Mouse (Mus musculus) kidney, adult 2 months (tissue): ENCODE measurements around the gene Dmgdh.

Experiments used
- CTCF ChIP-seq: fragments of 200-500 bp; conservative IDR thresholded peaks from 2 replicates; pipeline ENCODE4 v1.5.1; 2011; ENCODE audit warnings: low read depth, mild to moderate bottlenecking, control low read depth, low read length, moderate library complexity, mixed read lengths; ENCODE audit not compliant: insufficient read depth, insufficient read length
- POLR2A ChIP-seq: fragments of 200-500 bp; IDR thresholded peaks from one replicate; pipeline ENCODE4 v1.6.1; 2011; ENCODE audit warnings: low read depth, low read length, control low read depth

GRCm38 (mm10) chr13:93771588-93772278, 97.5 kb downstream of the Dmgdh start, which contains the start of gene Arsb:
- TF ChIP-seq POLR2A: peak; percentile 29
- peak; percentile 64 for TF ChIP-seq CTCF
